Mouse (Mus musculus): Measurements from ENCODE around the gene Gimap9.

Gene Gimap9

GRCm38 (mm10) chr6:48675931-48676859, at the start of gene Gimap9:
Gimap9 (plus strand) TSS chr6:48676129.
- DNase-seq (ENCODE audit: extremely low spot score, low spot score), result peak; percentile 22

- DNase-seq (ENCODE audit: extremely low spot score, low spot score), result no peak
Observed at GRCm38 (mm10) chr6:48626464-48626863, 49.5 kb upstream of the Gimap9 start, which contains the start of gene AI854703. AI854703 (plus strand) TSS chr6:48626764.

- peak; percentile 60 for DNase-seq (ENCODE audit: extremely low spot score, low spot score)
Observed at GRCm38 (mm10) chr6:48626984-48627383, 48.9 kb upstream of the Gimap9 start.

GRCm38 (mm10) chr6:48627511-48627924, 48.4 kb upstream of the Gimap9 start:
- no peak for DNase-seq (ENCODE audit: extremely low spot score, low spot score)

GRCm38 (mm10) chr6:48628377-48628776, 47.6 kb upstream of the Gimap9 start:
- no peak for DNase-seq (ENCODE audit: extremely low spot score, low spot score)

GRCm38 (mm10) chr6:48628808-48629660, 46.9 kb upstream of the Gimap9 start:
- peak; percentile 55 for DNase-seq (ENCODE audit: extremely low spot score, low spot score)

- no peak for DNase-seq (ENCODE audit: extremely low spot score, low spot score)
Observed at GRCm38 (mm10) chr6:48629661-48630034, 46.3 kb upstream of the Gimap9 start.

GRCm38 (mm10) chr6:48630831-48631230, 45.1 kb upstream of the Gimap9 start:
- DNase-seq (ENCODE audit: extremely low spot score, low spot score), result no peak

- DNase-seq (ENCODE audit: extremely low spot score, low spot score), result no peak
Observed at GRCm38 (mm10) chr6:48635105-48635504, 40.8 kb upstream of the Gimap9 start.

- DNase-seq (ENCODE audit: extremely low spot score, low spot score), result no peak
Observed at GRCm38 (mm10) chr6:48636515-48636914, 39.4 kb upstream of the Gimap9 start.

GRCm38 (mm10) chr6:48637811-48638500, 38.0 kb upstream of the Gimap9 start:
- DNase-seq (ENCODE audit: extremely low spot score, low spot score), result peak; percentile 6

GRCm38 (mm10) chr6:48638553-48638952, 37.4 kb upstream of the Gimap9 start:
- peak; percentile 8 for DNase-seq (ENCODE audit: extremely low spot score, low spot score)

GRCm38 (mm10) chr6:48641391-48641790, 34.5 kb upstream of the Gimap9 start:
- DNase-seq (ENCODE audit: extremely low spot score, low spot score), result no peak

- DNase-seq (ENCODE audit: extremely low spot score, low spot score), result no peak
Observed at GRCm38 (mm10) chr6:48642764-48643292, 33.1 kb upstream of the Gimap9 start.

GRCm38 (mm10) chr6:48645660-48646308, 30.1 kb upstream of the Gimap9 start:
- DNase-seq (ENCODE audit: extremely low spot score, low spot score), result peak; percentile 67

- no peak for DNase-seq (ENCODE audit: extremely low spot score, low spot score)
Observed at GRCm38 (mm10) chr6:48646309-48646690, 29.6 kb upstream of the Gimap9 start.

GRCm38 (mm10) chr6:48646995-48647394, 28.9 kb upstream of the Gimap9 start, which contains the start of gene Gimap8:
Gimap8 (plus strand) TSS chr6:48647234.
- DNase-seq (ENCODE audit: extremely low spot score, low spot score), result no peak

GRCm38 (mm10) chr6:48647611-48648010, 28.3 kb upstream of the Gimap9 start:
- no peak for DNase-seq (ENCODE audit: extremely low spot score, low spot score)

GRCm38 (mm10) chr6:48648779-48649178, 27.1 kb upstream of the Gimap9 start:
- no peak for DNase-seq (ENCODE audit: extremely low spot score, low spot score)

- no peak for DNase-seq (ENCODE audit: extremely low spot score, low spot score)
Observed at GRCm38 (mm10) chr6:48650041-48650440, 25.9 kb upstream of the Gimap9 start.

GRCm38 (mm10) chr6:48658721-48659120, 17.2 kb upstream of the Gimap9 start:
- DNase-seq (ENCODE audit: extremely low spot score, low spot score), result no peak
